Mouse (Mus musculus) CH12.LX (cell line): ENCODE results near the gene Acads. TPM values are rescaled to one million over a fixed set of nuclear protein-coding genes. Genes with fewer than 3 reads are reported as not detected.

ENCODE experiments used
- DNase-seq: peaks from one replicate; pipeline ENCODE4 v3.0.0-alpha.2; 2013; ENCODE audit errors: extremely low read depth
- H3K27ac ChIP-seq: 2 replicates; pipeline ENCODE4 v1.5.1; 2012; ENCODE audit warnings: low read depth, mild to moderate bottlenecking, control low read depth, moderate library complexity; ENCODE audit not compliant: insufficient read depth
- H3K27me3 ChIP-seq: replicated peaks from 2 replicates; pipeline ENCODE3; 2012; ENCODE audit warnings: inconsistent platforms
- H3K36me3 ChIP-seq, 2 experiments: replicated peaks in 1 of 2; 2 replicates each; pipeline versions ENCODE3 to v1.6.1; 2012; ENCODE audit warnings: inconsistent platforms in 1 of 2, low read length in 1 of 2, mild to moderate bottlenecking in 1 of 2, mixed read lengths in 1 of 2, moderate library complexity in 1 of 2; ENCODE audit not compliant: control insufficient read depth in 1 of 2, insufficient read depth in 1 of 2
- H3K4me1 ChIP-seq, 2 experiments: 2 replicates each; pipeline ENCODE4 v1.6.1; 2012; ENCODE audit warnings: inconsistent platforms in 1 of 2, moderate library complexity in 1 of 2; ENCODE audit not compliant: insufficient read depth in 2 of 2, control insufficient read depth in 1 of 2
- H3K4me2 ChIP-seq: 2 replicates; pipeline ENCODE4 v1.6.1; 2012; ENCODE audit warnings: low read depth, mild to moderate bottlenecking, control low read depth; ENCODE audit not compliant: poor library complexity, insufficient read depth, severe bottlenecking
- H3K4me3 ChIP-seq, 3 experiments: fragments of 150-350 bp in 1 of 3; sonication (generic) in 1 of 3; replicated peaks in 1 of 3; 2 replicates each; pipeline versions ENCODE3 to v1.5.1; 2011 to 2012; ENCODE audit warnings: low read depth in 2 of 3, low read length in 2 of 3, mild to moderate bottlenecking in 2 of 3, moderate library complexity in 2 of 3, control low read depth in 1 of 3, improper control_type of control experiment in 1 of 3, inconsistent platforms in 1 of 3, mixed read lengths in 1 of 3; ENCODE audit not compliant: poor library complexity in 1 of 3
- H3K79me2 ChIP-seq: replicated peaks from 2 replicates; pipeline ENCODE4 v1.6.1; 2012; ENCODE audit warnings: mild to moderate bottlenecking, moderate library complexity; ENCODE audit not compliant: control insufficient read depth, poor library complexity, insufficient read depth, severe bottlenecking; ENCODE audit errors: extremely low read depth
- H3K9ac ChIP-seq: 2 replicates; pipeline ENCODE4 v1.6.1; 2012; ENCODE audit warnings: low read depth, mild to moderate bottlenecking, control low read depth, moderate library complexity; ENCODE audit not compliant: insufficient read depth
- H3K9me3 ChIP-seq: replicated peaks from 2 replicates; pipeline ENCODE3; 2012; ENCODE audit warnings: low read length, inconsistent platforms, mixed read lengths
- BHLHE40 ChIP-seq: IDR thresholded peaks from 2 replicates; pipeline ENCODE4 v1.6.1; 2011; ENCODE audit warnings: mild to moderate bottlenecking, low read depth, low read length, improper control_type of control experiment
- CHD2 ChIP-seq: IDR thresholded peaks from 2 replicates; pipeline ENCODE4 v1.6.1; 2011; ENCODE audit warnings: low read length, improper control_type of control experiment
- ELF1 ChIP-seq: IDR thresholded peaks from 2 replicates; pipeline ENCODE4 v1.6.1; 2014; ENCODE audit warnings: low read depth, mild to moderate bottlenecking, inconsistent platforms, low read length, improper control_type of control experiment
- EP300 ChIP-seq: IDR thresholded peaks from 2 replicates; pipeline ENCODE4 v1.6.1; 2011; ENCODE audit warnings: low read length, improper control_type of control experiment
- GABPA ChIP-seq: IDR thresholded peaks from 2 replicates; pipeline ENCODE4 v1.6.1; 2012; ENCODE audit warnings: low read depth, low read length, improper control_type of control experiment, inconsistent platforms; ENCODE audit not compliant: insufficient replicate concordance
- MAX ChIP-seq: IDR thresholded peaks from 2 replicates; pipeline ENCODE4 v1.6.1; 2011; ENCODE audit warnings: low read length, improper control_type of control experiment
- NELFE ChIP-seq: IDR thresholded peaks from 2 replicates; pipeline ENCODE4 v1.6.1; 2011; ENCODE audit warnings: low read depth, low read length, improper control_type of control experiment
- PAX5 ChIP-seq: IDR thresholded peaks from 2 replicates; pipeline ENCODE4 v1.6.1; 2012; ENCODE audit warnings: low read length, inconsistent platforms, mixed read lengths
- POLR2A ChIP-seq: IDR thresholded peaks from 2 replicates; pipeline ENCODE4 v1.6.1; 2011; ENCODE audit warnings: low read depth, mild to moderate bottlenecking, improper control_type of control experiment, low read length
- RAD21 ChIP-seq: IDR thresholded peaks from 2 replicates; pipeline ENCODE4 v1.6.1; 2011; ENCODE audit warnings: low read depth, mild to moderate bottlenecking, low read length, improper control_type of control experiment, moderate library complexity
- TBP ChIP-seq: conservative IDR thresholded peaks from 2 replicates; pipeline ENCODE4 v1.6.1; 2011; ENCODE audit warnings: low read depth, low read length, improper control_type of control experiment
- TCF12 ChIP-seq: IDR thresholded peaks from 2 replicates; pipeline ENCODE4 v1.6.1; 2014; ENCODE audit warnings: low read depth, mild to moderate bottlenecking, inconsistent platforms, low read length, improper control_type of control experiment
- UBTF ChIP-seq: IDR thresholded peaks from 2 replicates; pipeline ENCODE4 v1.6.1; 2012; ENCODE audit warnings: low read depth, mild to moderate bottlenecking, inconsistent platforms, low read length, improper control_type of control experiment, moderate library complexity
- USF1 ChIP-seq: IDR thresholded peaks from 2 replicates; pipeline ENCODE4 v1.6.1; 2014; ENCODE audit warnings: low read depth, mild to moderate bottlenecking, inconsistent platforms, low read length, improper control_type of control experiment
- ZKSCAN1 ChIP-seq: IDR thresholded peaks from 2 replicates; pipeline ENCODE4 v1.6.1; 2012; ENCODE audit warnings: low read depth, inconsistent platforms, low read length, improper control_type of control experiment, borderline replicate concordance
- ZMIZ1 ChIP-seq: IDR thresholded peaks from 2 replicates; pipeline ENCODE4 v1.6.1; 2012; ENCODE audit warnings: low read depth, mild to moderate bottlenecking, inconsistent platforms, low read length, improper control_type of control experiment
- ZNF384 ChIP-seq: IDR thresholded peaks from 2 replicates; pipeline ENCODE4 v1.6.1; 2012; ENCODE audit warnings: low read depth, low read length, improper control_type of control experiment, inconsistent platforms
- dilution Hi-C: fragments of 300-500 bp; cut with MboI; formaldehyde crosslinking; loops from 2 replicates; pipeline ENCODE4 v1.14.3; 2020; ENCODE audit warnings: low sequenced_read_pairs; ENCODE audit not compliant: extremely low pct_unique_long_range_greater_than_20kb, extremely low pct_ligation_motif_present
- in situ Hi-C: fragments of 300-500 bp; cut with MboI; formaldehyde crosslinking; loops from 3 replicates; pipeline ENCODE4 v1.14.3; 2019; ENCODE audit warnings: low sequenced_read_pairs, low pct_ligation_motif_present, low pct_unique_long_range_greater_than_20kb, mixed read lengths
- polyA plus RNA-seq: library from polyadenylated mRNA; unstranded; fragments of >175 nt; gene quantifications from 2 replicates; pipeline ENCODE4 v1.2.1, GENCODE M21; 2012; ENCODE audit warnings: low read depth; ENCODE audit not compliant: insufficient read length
- total RNA-seq, 2 experiments: library from RNA; depleted of rRNA; stranded (reverse); fragments of 300-350 nt in 1 of 2; fragments of >200 nt in 1 of 2; gene quantifications; 2 replicates each; pipeline ENCODE4 v1.2.3; 2012 to 2014

The Acads gene
- total and polyA plus RNA-seq, 3 experiments: 43.0 to 57.8 (median 43.1) TPM

DNA sequence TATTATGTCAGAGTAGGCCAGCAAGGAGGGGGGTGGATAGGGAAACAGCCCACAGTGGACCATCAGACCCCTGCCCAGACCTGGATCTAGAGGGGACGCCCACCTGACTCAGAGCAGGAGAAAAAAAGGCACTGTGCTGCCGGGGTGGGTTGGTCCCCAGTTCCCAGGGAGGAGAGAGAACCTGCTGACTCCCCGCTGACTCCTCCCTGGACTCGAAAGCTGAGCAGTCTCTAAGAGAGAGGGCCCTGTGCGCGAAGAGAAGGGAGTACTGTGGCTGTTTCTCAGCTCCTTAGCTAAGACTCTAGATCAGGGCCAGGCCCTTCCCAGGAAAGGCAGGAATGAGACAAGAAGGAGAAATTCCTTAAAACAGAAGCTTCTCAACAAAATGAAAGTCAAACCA is 25.3 kb upstream of the Acads start:
- in situ Hi-C loops: no loop called here
- Histone ChIP-seq H3K27ac (no peak overlapping the region), H3K9me3 (peaks cover 3% of the 10 kb centered on the region), H3K27me3 (no peaks in the 10 kb centered on the region), H3K4me3 (no peak overlapping the region), H3K79me2 (no peaks in the 10 kb centered on the region), H3K4me1 (no peaks in the 10 kb centered on the region), H3K9ac (no peak overlapping the region), H3K4me2 (no peak overlapping the region), H3K36me3 (peaks cover 42 to 72% of the 10 kb centered on the region in 2 experiments)
- TF ChIP-seq ZKSCAN1: no peak
- TF ChIP-seq BHLHE40: no peak
- no peak for TF ChIP-seq TCF12
- no peak for DNase-seq
- dilution Hi-C loops: no loop called here

DNA sequence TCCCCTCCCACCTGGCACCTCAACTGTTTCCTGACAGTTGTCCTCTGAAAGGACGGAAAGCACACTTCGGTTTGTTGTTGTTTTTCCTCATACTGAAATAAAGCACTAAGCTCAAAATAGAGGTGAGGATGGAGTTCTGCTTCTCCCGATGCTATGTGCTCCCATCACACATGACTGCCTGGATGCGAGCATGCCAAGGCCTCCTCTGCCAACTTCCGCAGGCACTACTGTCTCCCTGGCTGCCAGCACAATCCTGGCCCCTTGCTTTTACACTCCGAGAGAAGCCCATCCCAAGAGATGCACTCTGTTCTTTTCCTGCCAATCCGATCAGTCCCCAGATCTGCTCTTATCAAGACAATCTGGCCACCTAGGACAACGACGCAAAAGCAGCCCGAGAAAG is 24.4 kb upstream of the Acads start:
- no peak overlapping the region for H3K27ac ChIP-seq
- dilution Hi-C loops (no loop called here), in situ Hi-C loops (no loop called here)
- no peak for DNase-seq
- no peaks in the 10 kb centered on the region for H3K9me3 ChIP-seq
- no peak overlapping the region for H3K9ac ChIP-seq
- peaks cover 38 to 65% of the 10 kb centered on the region in 2 experiments for H3K36me3 ChIP-seq
- H3K4me1 ChIP-seq: no peaks in the 10 kb centered on the region
- H3K4me2 ChIP-seq: no peak overlapping the region
- H3K79me2 ChIP-seq: no peaks in the 10 kb centered on the region
- TF ChIP-seq PAX5 (no peak), ZMIZ1 (no peak), BHLHE40 (no peak), NELFE (no peak), MAX (no peak), RAD21 (no peak), ZNF384 (no peak), CHD2 (no peak)
- H3K27me3 ChIP-seq: no peaks in the 10 kb centered on the region
- H3K4me3 ChIP-seq: no peak overlapping the region

DNA sequence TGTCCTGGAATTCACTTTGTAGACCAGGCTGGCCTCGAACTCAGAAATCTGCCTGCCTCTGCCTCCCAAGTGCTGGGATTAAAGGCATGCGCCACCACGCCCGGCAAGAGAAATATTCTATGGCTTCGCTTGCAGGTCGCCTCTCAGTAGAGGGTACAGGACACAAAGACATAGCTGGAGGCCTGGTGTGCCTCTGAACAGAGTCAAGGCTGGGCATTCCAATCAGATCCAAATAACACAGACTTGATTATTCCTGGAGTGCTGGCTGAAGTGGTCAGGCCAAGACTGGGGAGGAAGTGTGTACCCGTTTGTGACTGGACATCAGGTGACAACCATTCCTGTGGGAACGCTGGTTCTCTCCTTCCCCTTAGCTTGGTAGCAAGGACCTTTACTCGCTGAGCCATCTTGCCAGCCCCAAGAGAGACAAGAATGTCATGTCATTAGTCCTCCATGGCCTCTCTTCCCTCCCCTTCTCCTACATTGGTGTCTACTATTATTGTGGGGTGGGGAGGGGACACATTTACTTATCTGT is 23.1 kb upstream of the Acads start:
- DNase-seq: no peak
- Histone ChIP-seq H3K36me3 (peaks cover 24 to 51% of the 10 kb centered on the region in 2 experiments), H3K9me3 (no peaks in the 10 kb centered on the region), H3K4me1 (no peaks in the 10 kb centered on the region), H3K4me3 (no peak overlapping the region), H3K27me3 (peaks cover 1% of the 10 kb centered on the region), H3K79me2 (no peaks in the 10 kb centered on the region), H3K27ac (no peak overlapping the region), H3K4me2 (no peak overlapping the region), H3K9ac (no peak overlapping the region)
- dilution Hi-C loops (no loop called here), in situ Hi-C loops (no loop called here)
- no peak for TF ChIP-seq ELF1
- no peak for TF ChIP-seq TBP
- TF ChIP-seq MAX: no peak
- no peak for TF ChIP-seq UBTF
- TF ChIP-seq GABPA: no peak
- no peak for TF ChIP-seq EP300
- no peak for TF ChIP-seq USF1
- no peak; the same call in 1 of the 2 replicates for TF ChIP-seq POLR2A
- TF ChIP-seq ZNF384: no peak
